Mouse (Mus musculus) kidney, adult 2 months (tissue): ENCODE results near the gene Klhdc8a.

Experiments used
- CTCF ChIP-seq: fragments of 200-500 bp; conservative IDR thresholded peaks from 2 replicates; pipeline ENCODE4 v1.5.1; 2011; ENCODE audit warnings: low read depth, mild to moderate bottlenecking, control low read depth, low read length, moderate library complexity, mixed read lengths; ENCODE audit not compliant: insufficient read depth, insufficient read length
- POLR2A ChIP-seq: fragments of 200-500 bp; IDR thresholded peaks from one replicate; pipeline ENCODE4 v1.6.1; 2011; ENCODE audit warnings: low read depth, low read length, control low read depth

DNA sequence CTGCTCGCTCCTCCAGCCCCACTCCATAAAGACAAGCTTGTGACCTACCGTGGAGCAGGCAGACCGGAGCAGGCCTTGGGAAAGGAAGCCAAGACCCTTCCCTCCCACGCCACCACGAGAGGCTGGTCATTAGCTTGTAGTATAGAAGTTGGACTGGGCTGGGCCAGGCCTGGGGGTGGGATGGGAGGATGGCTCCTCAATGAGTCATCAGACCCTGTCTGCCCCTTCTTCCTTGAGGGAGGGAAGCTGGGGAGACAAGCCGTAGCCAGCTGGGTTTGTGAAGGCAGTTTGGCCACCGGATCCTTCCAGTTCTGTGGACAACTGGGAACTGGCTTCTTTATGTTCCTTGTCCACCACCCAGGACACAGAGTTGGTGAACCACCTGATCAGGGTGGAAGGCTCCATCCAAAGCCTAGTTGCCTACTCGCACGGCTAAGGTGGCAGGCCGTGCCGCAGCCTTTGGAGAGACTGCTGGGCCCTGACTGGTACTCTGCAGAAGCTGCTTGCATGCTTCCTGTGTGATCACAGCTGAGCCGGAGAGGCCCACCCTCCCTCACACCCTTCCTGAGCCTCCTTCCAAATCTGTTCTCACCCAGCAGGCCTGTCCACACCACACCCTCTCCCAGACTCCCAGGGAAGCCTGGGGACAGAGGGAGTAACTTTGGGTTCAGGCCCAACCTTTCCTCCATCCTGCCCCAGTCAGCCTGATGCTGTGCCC, 47.9 kb downstream of the Klhdc8a start:
- TF ChIP-seq POLR2A (no peak), CTCF (no peak)
